ENCODE assay signal across 7 mouse cellular contexts in the genomic region with DNA sequence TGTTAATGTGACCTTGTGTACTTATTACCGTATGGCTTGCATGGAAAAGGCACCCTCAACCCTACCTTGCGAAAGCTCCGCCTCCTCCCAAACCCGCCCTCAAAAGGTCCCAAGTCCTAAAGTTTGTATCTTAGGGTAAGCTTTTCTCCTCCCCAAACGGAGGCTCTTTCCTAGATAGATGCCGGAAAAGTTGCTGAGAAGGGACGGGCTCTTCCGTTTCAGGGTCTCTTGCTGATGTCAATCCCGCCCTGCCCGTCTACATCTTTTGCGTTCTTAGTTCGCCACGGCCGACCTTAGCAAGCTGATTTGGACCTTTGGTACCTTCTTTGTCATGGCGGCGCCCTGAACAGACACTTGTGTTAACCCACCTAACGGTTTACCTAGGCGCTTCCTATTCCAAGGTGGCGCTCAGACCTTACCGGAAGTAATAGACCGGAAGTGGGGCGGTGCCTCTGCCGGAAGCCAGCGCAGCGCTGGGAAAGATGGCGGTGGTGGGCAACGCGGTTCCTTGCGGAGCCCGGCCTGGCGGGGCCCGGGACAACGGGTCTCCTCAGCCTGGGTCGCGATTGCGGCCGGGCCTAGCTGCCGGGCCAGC. TPM values are rescaled to one million over a fixed set of nuclear protein-coding genes. Genes with fewer than 3 reads are reported as not detected.
DNase-seq lines count a peak whose midpoint lies in the region; ATAC-seq and TF ChIP-seq lines count a peak whose summit lies in the region.

Gene Atp13a1 (plus strand): TSS at position 391 of the 595 bp plus-strand sequence.
Gene Zfp866 (minus strand): TSS at position 406 of the 595 bp plus-strand sequence.

- H3K4me1 ChIP-seq in cortical plate, adult 2 months (ENCODE audit: control insufficient read depth, insufficient read depth, low read length), result peaks cover 1% of the 10 kb centered on the region; the same call in 1 of the 2 replicates

- intact Hi-C loops in left cerebral cortex, postnatal 10 days (cut with DNase I), result no loop called here

- DNase-seq in adipocyte (ENCODE audit: low spot score), result peak; percentile 88
- peak; percentile 86 for DNase-seq in gastrocnemius, postnatal 10 days
- peak; percentile 82 to 92 for DNase-seq in left cerebral cortex, postnatal 10 days (ENCODE audit: extremely low spot score in 1 of 2, low spot score in 2 of 2)
- DNase-seq in right cerebral cortex, postnatal 25 days, result peak; percentile 89

- peak; percentile 96 for ATAC-seq in inflammation-experienced regulatory T-cells, adult 6 months
- ATAC-seq in megakaryocyte-erythroid progenitor cell, adult 5-6 weeks (replicated peaks; ENCODE audit: low FRiP score, low TSS enrichment, poor library complexity, severe bottlenecking), result peak; percentile 92

- H3K4me3 ChIP-seq in cortical plate, adult 2 months (ENCODE audit: insufficient read depth, low read length), result peak within 1 kb of the TSS; percentile 96

- no peak for TF ChIP-seq CTCF in cortical plate, adult 2 months (IDR thresholded peaks at IDR 0.05; ENCODE audit: extremely low read depth, insufficient read depth, low read length)

- peak within 1 kb of the TSS; percentile 75 for H3K27ac ChIP-seq in cortical plate, adult 2 months (ENCODE audit: insufficient read depth, low read length)

- TF ChIP-seq POLR2A in cortical plate, adult 2 months (IDR thresholded peaks at IDR 0.05; ENCODE audit: extremely low read depth, insufficient read depth, low read length), result peak; percentile 83

RNA-seq across cellular contexts. Expression of gene Atp13a1, which starts in this region (rescaled TPM):
- 49.2 and 51.6 TPM in 2 replicates for polyA plus RNA-seq in cortical plate, adult 2 months (2012; rRNA removed)
- 10 to 100 TPM; 13.4 to 17.8 TPM for total RNA-seq in gastrocnemius, postnatal 10 days (2021)
- polyA plus RNA-seq in inflammation-experienced regulatory T-cells, adult 6 months (2017; shearing (Covaris generic)), result 10 to 100 TPM; 19.0 to 20.5 (median 20.0) TPM
- 10 to 100 TPM; 44.8 to 48.2 TPM for total RNA-seq in left cerebral cortex, postnatal 10 days (2021)
- 48.8 and 58.1 TPM in 2 replicates for total RNA-seq in megakaryocyte-erythroid progenitor cell, adult 5-6 weeks (2014; fragmentation: Nextera tagmentation)
- 13.7 and 23.2 TPM in 2 replicates for total RNA-seq in megakaryocyte-erythroid progenitor cell, adult 5-6 weeks (2017)

RNA-seq across cellular contexts. Expression of gene Zfp866, which starts in this region (rescaled TPM):
- 20.3 TPM in 2 replicates for polyA plus RNA-seq in cortical plate, adult 2 months (2012; rRNA removed)
- 10 to 100 TPM; 11.5 to 17.7 TPM for total RNA-seq in gastrocnemius, postnatal 10 days (2021)
- 10 to 100 TPM; 14.0 to 22.5 (median 16.0) TPM for polyA plus RNA-seq in inflammation-experienced regulatory T-cells, adult 6 months (2017; shearing (Covaris generic))
- total RNA-seq in left cerebral cortex, postnatal 10 days (2021), result 10 to 100 TPM; 30.8 to 31.1 TPM
- total RNA-seq in megakaryocyte-erythroid progenitor cell, adult 5-6 weeks (2014; fragmentation: Nextera tagmentation), result 26.3 and 29.8 TPM in 2 replicates
- 23.4 and 25.7 TPM in 2 replicates for total RNA-seq in megakaryocyte-erythroid progenitor cell, adult 5-6 weeks (2017)

Comparison
In these comparisons a context has a peak if more than half of its experiments do, and no peak if none do; other contexts are left out.
1. Peak in every context shown above with its lines: DNase-seq, ATAC-seq, H3K4me3 ChIP-seq and H3K27ac ChIP-seq.